Mouse (Mus musculus) hematopoietic stem cell, adult 5-6 weeks (primary cell): ENCODE measurements around the gene Dnajc5. TPM values are rescaled to one million over a fixed set of nuclear protein-coding genes. Genes with fewer than 3 reads are reported as not detected.
A peak's percentile ranks its signal among the peaks of the same experiment; 100 is the strongest.

Source experiments
- ATAC-seq, 2 experiments: fragments of 125-278 bp in 1 of 2; replicated peaks in 1 of 2; 2 replicates each; pipeline ENCODE4 v1.8.0; 2016 to 2017; ENCODE audit warnings: inconsistent platforms in 2 of 2, mild to moderate bottlenecking in 2 of 2, moderate number of reproducible peaks in 2 of 2, low read depth in 1 of 2, moderate TSS enrichment in 1 of 2; ENCODE audit not compliant: low FRiP score in 2 of 2, poor library complexity in 2 of 2, severe bottlenecking in 2 of 2, insufficient read depth in 1 of 2, low TSS enrichment in 1 of 2
- total RNA-seq: library from RNA; stranded (forward); fragments of 172-1452, 232-1000 nt; gene quantifications from 2 replicates; pipeline ENCODE4 v1.2.3, GENCODE M21; 2017

The Dnajc5 gene
- total RNA-seq, 1 experiment from 2014 or later = 36.9 TPM

DNA sequence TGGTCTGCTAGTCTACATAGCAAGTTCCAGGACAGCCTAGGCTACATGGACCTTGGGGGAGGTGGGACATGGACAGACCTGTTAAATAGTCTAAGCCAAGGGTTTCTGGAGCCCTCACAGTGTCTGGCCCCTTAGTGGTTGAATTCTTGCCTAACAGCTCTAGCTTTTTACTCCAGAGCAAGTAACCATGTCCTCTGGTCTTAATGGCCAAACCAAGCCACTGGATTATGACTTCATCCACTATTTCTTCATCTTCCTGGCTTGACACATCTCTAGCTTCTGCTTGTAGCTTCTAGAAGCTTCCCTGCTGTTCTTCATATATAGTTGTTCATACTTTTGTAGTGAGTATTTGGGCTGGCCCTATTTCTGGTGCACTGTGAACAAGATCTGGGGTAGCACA lies 33.5 kb downstream of the Dnajc5 start:
- peak in 1 of 2 experiments; percentile 74; a peak in 1 of 4 replicates for ATAC-seq

DNA sequence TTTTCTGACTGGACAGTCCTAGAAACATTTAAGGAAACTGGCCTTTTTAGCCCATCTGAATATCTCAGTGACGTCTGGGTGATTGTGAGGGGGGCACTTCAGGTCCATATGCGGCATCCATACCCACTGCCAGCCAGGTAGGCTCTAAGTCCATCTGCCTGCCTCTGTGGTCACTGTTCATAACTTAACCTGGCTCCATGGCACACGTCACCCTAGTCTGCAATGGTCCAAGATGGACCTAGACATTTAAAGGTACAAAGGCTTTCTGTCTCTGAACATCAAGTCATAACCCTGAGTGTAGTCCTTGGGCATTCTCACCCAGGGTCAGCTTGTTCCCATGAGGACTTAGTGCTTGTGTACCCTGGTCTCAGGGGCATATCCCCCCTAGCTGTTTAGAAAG lies 47.1 kb downstream of the Dnajc5 start:
- ATAC-seq = no peak

DNA sequence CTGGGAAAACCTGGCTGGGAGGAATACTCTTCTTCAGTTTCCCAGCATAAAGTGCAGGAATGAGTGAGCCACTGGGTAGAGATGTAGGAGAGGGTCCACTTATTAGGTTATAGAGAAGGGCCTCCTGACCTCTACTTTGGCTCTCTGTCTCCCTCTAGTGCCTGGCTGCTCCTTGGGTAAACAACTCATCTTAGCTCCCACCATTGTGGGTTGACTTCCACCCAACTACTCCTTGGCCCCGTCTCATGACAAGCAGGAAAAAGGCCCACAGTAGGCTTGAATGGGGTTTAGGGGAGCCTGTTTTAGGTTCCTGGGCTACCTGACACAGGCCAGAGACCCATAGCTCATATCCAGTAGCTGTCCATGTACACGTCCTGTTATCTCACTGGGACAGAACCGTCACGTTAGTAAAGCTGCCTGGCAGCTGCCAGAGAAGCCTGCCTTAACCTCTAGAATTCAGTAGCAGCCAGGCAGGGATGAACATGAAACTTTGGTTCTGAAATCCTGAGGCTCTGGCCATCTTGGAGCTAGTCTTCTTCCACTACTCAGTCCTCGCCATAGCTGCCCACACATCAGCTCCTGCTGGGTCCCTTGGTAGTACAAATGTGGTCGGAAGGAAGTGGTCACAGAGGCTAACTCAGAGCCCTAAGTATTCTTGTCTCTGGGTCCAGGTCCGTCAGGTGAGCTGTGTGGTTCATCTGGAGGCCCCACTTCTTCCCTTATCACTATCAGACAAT lies 48.2 kb downstream of the Dnajc5 start:
- peak; percentile 65 to 81 for ATAC-seq

DNA sequence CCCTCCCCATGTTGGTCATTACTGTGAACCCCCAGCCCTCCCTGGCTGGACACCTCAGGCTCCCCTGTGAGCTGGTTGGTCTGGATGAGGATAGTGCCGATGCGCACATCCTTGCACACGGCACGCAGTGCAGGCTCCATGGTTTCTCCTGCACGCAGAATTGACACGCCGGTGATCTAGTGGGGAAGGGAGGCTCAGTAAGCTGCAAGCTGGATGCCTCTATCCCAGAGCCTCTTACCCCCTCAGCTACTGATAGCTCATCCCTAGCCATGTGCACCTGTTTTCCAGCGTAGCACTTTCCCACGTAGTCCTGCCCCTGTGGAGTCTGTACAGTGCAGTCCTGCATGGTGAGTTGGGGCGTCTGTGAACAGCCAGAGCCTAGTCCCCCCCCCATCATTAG lies 49.6 kb downstream of the Dnajc5 start:
- no peak for ATAC-seq

DNA sequence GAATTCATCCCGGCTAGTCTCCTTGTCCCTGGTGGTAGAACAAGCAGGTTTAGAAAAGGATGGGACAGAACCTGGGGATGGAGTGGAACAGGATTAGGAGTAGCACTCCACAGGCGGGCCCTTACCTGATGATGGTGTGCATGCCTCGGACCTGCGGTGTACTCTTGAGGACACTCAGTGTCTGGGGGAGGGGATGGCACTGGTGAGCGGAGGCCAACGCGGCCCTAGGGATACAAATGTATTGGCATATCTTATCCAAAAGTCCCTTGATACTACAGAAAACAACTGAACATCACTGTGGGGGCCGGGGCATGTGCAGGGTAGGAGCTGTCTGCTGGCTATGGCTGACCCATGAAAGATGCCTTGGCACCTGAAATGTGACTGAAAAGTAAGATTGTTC lies 50.1 kb downstream of the Dnajc5 start:
- ATAC-seq = no peak

DNA sequence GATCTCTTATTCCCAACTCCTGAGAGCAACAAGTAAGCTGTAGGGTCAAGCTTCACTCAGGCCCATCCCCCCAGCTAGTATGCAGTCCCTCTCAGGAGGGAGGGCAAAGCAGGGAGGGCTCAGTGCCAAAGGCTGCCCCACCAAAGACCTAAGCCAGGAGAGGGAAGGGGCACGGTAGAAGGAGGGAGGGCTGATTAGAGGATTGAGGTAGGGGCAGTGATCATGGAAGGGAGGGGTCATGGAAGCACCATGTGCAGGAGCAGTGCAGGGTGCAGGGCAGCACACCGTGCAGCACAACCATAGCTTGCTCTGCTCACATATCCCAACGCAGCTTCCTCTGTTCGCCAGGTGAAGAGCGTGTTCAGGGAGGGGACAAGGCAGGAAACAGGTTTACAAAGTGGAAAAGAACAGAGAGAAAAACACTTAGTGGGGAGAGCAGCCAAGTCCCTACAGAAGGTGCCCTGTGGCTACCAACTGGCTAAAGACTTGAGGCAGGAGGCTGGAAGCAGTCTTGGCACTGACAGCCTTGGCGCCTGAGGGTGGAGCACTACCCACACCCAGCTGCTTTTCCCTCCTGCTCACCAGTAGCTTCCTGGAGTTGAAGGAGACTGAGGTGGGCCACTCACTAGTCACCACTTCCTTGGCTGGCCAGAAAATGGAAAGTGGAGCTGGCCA lies 50.8 kb downstream of the Dnajc5 start:
- no peak for ATAC-seq

DNA sequence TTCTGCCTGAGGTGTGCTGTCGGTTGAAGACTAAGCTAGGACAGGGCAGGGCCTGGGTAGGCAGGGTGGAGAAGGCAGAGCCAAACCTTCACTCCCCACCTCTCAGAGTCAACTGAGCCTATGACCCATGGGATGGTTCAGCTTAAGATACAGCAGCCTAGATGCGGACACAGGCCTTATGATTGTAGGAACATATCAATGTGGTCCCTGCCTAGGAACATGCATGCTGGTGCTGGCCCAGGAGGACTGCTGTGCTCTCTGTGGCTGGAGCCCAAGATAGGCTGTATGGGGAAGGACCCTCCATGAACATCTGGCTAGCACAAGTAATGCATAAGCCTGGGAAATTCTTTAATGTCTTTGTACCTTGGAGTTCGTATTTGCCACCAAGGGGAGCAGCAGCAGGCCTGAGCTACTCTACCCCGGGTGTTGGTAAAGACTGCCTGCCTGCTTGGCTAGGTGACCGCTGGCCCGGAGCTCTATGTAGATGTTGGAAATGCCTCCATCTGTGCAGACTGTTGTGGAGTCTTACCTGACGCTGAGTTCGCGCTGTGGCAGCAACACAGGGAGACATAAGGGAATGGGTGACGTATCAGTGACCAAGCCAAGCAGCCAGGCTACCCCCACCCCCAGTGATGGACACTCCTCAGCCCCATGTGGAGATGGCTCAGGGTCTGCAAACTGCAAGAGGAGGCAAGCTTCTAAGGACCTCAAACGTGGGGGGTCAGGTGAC lies 51.8 kb downstream of the Dnajc5 start:
- ATAC-seq = no peak

DNA sequence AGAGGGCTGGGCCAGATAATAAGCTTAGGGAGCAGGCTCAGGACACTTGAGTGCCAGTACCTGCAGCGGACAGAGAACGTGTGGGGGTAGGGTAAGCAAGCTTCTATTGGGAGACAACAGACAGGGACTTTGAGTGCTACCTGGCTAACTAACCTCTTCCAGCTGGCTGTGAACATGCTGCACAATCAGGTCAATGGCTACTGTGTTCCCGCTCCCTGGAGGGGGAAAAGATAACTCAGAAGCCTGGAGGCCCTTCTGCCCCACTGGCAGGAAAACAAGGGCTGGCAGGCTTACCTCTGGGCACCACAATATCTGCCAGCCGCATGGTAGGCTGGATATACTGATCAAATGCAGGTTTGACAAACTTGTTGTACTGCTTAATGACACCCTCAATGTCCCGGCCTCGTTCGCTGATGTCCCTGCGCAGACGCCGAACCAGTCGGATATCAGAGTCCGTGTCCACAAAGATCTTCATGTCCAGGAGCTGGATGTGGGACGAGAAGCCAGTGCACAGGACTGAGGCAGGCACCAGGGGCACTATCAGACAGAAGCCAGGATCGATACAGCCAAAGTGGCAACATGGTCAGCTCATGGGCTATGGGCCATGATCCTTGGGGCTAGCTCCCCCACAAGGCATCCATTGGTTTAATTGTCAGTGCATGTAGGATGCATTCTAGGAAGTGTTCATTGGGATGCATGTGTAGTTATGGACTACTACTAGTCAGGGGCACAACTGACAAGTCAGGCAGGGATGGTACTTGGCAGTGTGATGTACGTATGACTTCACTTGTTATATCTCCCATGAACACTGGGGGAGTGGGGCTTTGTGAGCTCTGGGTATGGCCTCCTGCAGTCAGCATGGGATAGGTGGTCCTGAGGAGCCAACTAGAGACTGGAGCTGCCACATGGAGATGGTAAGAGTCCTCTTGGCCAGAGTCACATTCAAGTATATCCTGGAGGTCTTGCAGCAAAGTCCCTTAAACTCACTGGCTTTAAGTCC lies 52.9 kb downstream of the Dnajc5 start:
- no peak for ATAC-seq

DNA sequence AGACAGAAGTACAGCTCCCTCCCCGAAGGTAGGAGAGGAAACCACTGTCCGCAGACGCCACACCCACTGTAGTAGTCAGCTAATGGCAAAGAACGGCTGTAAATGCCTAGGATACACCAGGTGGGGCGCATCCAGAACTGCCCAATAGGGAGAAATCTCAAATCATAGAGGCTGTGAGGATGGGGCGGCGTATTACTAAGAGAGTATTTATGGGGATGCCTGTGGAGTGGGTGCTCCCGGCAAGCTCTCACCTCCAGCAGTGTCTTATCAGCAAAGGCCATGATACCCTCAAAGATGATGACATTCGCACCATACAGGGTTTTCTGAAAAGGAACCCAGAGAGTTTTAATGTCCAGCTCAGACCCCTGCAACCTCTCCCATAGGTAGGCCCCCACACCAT lies 53.7 kb downstream of the Dnajc5 start:
- ATAC-seq = no peak

DNA sequence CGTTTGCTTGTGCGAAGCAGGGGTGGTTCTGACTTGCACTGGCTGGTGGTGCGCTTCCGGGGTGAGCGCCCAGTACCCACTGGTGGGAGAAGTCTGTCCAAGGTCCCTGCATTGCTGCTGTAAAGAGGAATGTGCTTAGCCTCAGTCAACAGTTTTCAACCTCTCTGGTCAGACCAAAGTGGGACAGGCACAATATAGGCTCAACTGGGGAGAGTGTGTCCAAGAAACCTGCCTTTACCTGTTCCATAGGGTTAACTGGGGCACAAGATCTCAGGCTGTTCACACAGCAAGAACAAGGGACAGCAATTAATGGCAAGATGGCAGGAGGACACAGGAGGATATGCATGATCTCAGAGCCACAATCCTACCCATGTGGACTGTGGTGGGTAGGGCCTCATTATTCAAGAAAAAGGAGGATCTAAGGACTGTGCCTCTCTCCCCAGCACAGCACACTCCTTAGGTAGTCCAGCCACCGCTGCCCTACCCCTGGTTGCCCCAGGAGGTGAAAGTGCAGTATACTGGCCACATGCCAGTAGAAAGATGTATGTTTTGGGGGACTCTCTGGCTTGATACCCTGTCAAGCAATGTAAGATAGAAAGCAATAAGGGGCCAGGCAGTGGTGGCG lies 54.7 kb downstream of the Dnajc5 start:
- no peak for ATAC-seq

DNA sequence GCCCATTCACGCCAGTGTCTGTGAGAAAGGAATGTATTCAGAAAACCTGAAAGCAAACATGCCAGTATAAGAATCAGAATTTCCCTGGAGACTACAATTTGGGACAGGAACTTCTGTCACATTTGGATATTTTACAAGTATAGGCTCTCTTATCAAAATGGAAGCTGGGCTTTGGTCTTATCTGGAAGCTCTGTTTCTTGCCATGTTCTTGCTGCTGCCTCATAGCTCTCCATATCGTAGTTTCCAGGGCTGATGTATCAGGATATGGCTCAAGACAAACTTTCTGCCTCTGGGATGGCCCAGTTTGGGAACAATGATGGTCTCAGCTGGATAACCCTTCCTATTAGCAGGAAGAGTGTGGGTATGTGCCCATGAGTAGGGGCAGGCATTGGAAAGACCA lies 56.3 kb downstream of the Dnajc5 start:
- no peak for ATAC-seq

DNA sequence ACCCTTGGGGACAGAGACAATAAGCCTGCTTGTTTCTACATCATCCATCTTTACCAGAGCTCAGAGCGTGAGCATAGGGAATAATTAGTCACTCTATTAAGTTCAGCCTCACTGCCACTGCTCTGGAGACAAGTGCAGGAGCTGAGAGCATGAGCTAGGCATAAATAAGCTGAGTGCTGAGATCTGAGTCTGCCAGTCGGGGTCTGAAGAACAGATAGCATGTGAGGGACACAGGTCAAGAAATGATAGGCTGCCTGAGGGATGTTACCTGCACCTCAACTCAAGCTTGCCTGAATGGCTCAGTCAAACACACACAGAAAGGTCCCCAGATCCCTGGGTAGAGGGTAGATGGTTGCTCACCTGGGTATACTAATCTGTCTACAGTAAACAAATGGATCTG lies 56.8 kb downstream of the Dnajc5 start:
- ATAC-seq = no peak

DNA sequence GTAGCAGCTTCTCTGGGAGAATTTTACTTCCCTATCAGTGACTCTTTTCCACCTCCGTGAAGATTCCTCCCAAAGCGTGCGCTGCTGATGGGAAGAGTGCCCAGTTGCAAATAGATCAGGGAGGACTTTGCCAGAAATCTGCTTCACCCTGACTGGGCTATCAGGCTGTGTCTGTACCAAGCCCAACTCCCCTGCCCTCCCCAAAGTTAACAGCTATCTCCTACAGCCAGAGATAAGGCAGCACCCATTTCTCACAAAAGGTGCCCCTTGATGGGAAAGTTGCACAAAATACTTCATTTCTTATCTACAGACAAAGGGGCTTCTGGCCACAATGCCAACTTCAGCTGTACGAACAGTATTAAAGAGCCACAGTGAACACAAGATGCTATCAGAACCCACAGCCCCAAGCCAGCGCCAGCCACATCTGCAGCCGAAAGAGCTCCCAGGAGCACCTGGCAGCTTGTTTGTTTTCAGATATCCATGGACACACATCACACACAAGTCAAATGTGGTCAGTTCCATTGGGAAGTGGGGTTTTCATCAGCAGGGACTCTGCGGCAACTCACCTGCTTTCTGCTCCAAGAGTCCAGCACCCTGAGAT lies 57.8 kb downstream of the Dnajc5 start:
- ATAC-seq = no peak

DNA sequence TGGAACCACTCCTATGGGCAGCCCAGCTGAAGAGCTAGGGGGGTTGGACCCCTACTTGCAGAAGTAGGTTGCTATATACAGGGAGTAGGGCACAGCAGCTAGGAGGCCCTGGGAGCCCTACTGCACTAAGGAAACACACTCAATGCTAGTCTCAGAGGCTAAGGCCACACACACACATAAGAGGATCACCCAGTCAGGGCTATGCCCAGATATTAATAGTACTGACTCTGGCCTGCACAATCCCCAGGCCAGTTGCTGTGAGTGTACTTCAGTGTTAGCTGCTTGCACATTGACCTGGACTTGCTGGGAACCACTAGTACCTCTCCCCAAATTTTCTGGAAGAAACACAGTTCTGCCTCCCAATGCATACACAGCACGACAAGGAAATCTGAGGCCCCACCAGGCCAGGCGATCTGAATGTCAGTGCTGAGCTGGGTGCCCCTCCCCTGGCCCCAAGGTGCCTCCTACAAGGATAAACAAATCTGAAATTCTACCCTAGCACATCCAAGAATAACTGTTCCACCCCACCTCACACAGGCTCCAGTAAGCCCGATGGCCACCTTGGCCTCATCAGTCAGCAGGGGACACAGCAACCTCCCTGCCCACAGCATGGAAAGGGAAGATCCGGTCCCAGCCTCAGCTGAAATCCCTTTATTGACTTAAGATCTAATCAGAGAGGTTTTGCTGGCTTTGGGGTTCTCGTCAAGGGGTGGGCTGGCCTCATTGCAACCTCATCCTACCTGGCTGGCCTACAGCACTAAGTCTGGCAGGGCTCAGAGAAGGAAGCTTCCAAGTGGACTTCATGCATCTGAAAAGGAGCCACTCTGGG lies 58.7 kb downstream of the Dnajc5 start:
- ATAC-seq = no peak

DNA sequence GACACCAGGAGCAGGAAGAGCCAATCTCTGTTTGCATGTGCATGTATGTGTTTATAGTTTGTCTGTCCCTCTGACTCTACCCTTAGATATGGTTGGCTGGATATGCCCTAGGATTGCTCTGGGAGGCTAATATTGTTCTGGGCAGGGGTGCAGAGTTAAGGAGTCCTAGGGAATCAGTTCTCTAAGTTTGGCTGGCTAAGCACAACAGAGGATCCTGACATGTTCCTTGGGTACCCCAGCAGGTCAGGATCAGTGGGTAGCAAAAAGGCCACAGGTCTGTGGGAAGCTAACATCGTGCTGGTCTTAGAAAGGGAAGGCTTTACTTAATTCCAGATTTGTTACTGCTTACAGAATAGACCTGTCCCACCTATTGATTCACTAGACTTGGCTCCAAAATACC lies 59.4 kb downstream of the Dnajc5 start:
- ATAC-seq = no peak
